Mouse (Mus musculus): Measurements from ENCODE around the gene Il11. TPM values are rescaled to one million over a fixed set of nuclear protein-coding genes. Genes with fewer than 3 reads are reported as not detected.
A peak's percentile ranks its signal among the peaks of the same experiment; 100 is the strongest.

The Il11 gene
- polyA plus RNA-seq, 1 experiment from 2014 or later, result not detected

- Histone ChIP-seq H3K4me3 (ENCODE audit: low read depth, low read length) (peak overlapping the region; percentile 16), H3K27ac (replicated peaks; ENCODE audit: low read depth, low read length) (no peak overlapping the region), H3K9me3 (ENCODE audit: control insufficient read depth, low read length) (no peaks in the 10 kb centered on the region; the same call in 1 of the 2 replicates), H3K27me3 (ENCODE audit: control insufficient read depth, insufficient read depth, low read length) (peaks cover 35% of the 10 kb centered on the region), H3K4me1 (ENCODE audit: control insufficient read depth, insufficient read depth, low read length) (peaks cover 13% of the 10 kb centered on the region; the same call in 1 of the 2 replicates), H3K9ac (ENCODE audit: low read length) (no peak overlapping the region), H3K36me3 (ENCODE audit: control insufficient read depth, insufficient read depth, low read length) (no peaks in the 10 kb centered on the region), H3K4me2 (ENCODE audit: low read depth, severe bottlenecking) (peak overlapping the region; percentile 30; the same call in 1 of the 2 replicates)
- DNase-seq (ENCODE audit: low spot score) (no peak), ATAC-seq (ENCODE audit: insufficient number of reproducible peaks, low FRiP score, low TSS enrichment, low read depth) (peak; percentile 28; the same call in 1 of the 2 replicates)
- WGBS, result 6% methylated on average over 20 of the region's 20 CpGs
Measured at GRCm38 (mm10) chr7:4777851-4778637, 4.6 kb downstream of the Il11 start.

- Histone ChIP-seq H3K27ac (replicated peaks; ENCODE audit: low read depth, low read length) (no peak overlapping the region), H3K9ac (ENCODE audit: low read length) (no peak overlapping the region), H3K4me1 (ENCODE audit: control insufficient read depth, insufficient read depth, low read length) (peaks cover 13% of the 10 kb centered on the region; the same call in 1 of the 2 replicates), H3K4me2 (ENCODE audit: low read depth, severe bottlenecking) (peak overlapping the region; percentile 30), H3K36me3 (ENCODE audit: control insufficient read depth, insufficient read depth, low read length) (no peaks in the 10 kb centered on the region), H3K27me3 (ENCODE audit: control insufficient read depth, insufficient read depth, low read length) (peaks cover 35% of the 10 kb centered on the region), H3K9me3 (ENCODE audit: control insufficient read depth, low read length) (no peaks in the 10 kb centered on the region; the same call in 1 of the 2 replicates), H3K4me3 (ENCODE audit: low read depth, low read length) (peak overlapping the region; percentile 16)
- peak; percentile 87 for DNase-seq (ENCODE audit: low spot score)
- WGBS, result under 1% methylated on average over 30 of the region's 56 CpGs
- peak; percentile 78 for ATAC-seq (ENCODE audit: insufficient number of reproducible peaks, low FRiP score, low TSS enrichment, low read depth)
Measured at GRCm38 (mm10) chr7:4776861-4777830, 5.5 kb downstream of the Il11 start.

GRCm38 (mm10) chr7:4776131-4776530, 6.5 kb downstream of the Il11 start:
- ATAC-seq (ENCODE audit: insufficient number of reproducible peaks, low FRiP score, low TSS enrichment, low read depth) (no peak), DNase-seq (ENCODE audit: low spot score) (no peak)
- H3K9me3 ChIP-seq (ENCODE audit: control insufficient read depth, low read length), result no peaks in the 10 kb centered on the region; the same call in 1 of the 2 replicates
- H3K4me1 ChIP-seq (ENCODE audit: control insufficient read depth, insufficient read depth, low read length), result peaks cover 10% of the 10 kb centered on the region; the same call in 1 of the 2 replicates
- H3K27me3 ChIP-seq (ENCODE audit: control insufficient read depth, insufficient read depth, low read length), result peaks cover 35% of the 10 kb centered on the region
- no peak overlapping the region for H3K9ac ChIP-seq (ENCODE audit: low read length)
- WGBS, result 52% methylated on average over 10 of the region's 10 CpGs
- no peak overlapping the region for H3K4me2 ChIP-seq (ENCODE audit: low read depth, severe bottlenecking)
- no peak overlapping the region for H3K27ac ChIP-seq (replicated peaks; ENCODE audit: low read depth, low read length)
- no peaks in the 10 kb centered on the region for H3K36me3 ChIP-seq (ENCODE audit: control insufficient read depth, insufficient read depth, low read length)
- no peak overlapping the region for H3K4me3 ChIP-seq (ENCODE audit: low read depth, low read length)

- Histone ChIP-seq H3K9ac (ENCODE audit: low read length) (no peak within 1 kb of the TSS), H3K27me3 (ENCODE audit: control insufficient read depth, insufficient read depth, low read length) (peaks cover 8% of the 10 kb centered on the region), H3K4me2 (ENCODE audit: low read depth, severe bottlenecking) (no peak within 1 kb of the TSS), H3K36me3 (ENCODE audit: control insufficient read depth, insufficient read depth, low read length) (no peaks in the 10 kb centered on the region), H3K27ac (replicated peaks; ENCODE audit: low read depth, low read length) (no peak within 1 kb of the TSS), H3K4me1 (ENCODE audit: control insufficient read depth, insufficient read depth, low read length) (no peaks in the 10 kb centered on the region), H3K9me3 (ENCODE audit: control insufficient read depth, low read length) (no peaks in the 10 kb centered on the region; the same call in 1 of the 2 replicates), H3K4me3 (ENCODE audit: low read depth, low read length) (no peak within 1 kb of the TSS)
- WGBS, result 84% methylated on average over 5 of the region's 5 CpGs
- DNase-seq (ENCODE audit: low spot score) (no peak), ATAC-seq (ENCODE audit: insufficient number of reproducible peaks, low FRiP score, low TSS enrichment, low read depth) (no peak)
Measured at GRCm38 (mm10) chr7:4771202-4771601, 11.5 kb downstream of the Il11 start, which contains the start of gene Fam71e2. Fam71e2 (minus strand) TSS chr7:4771302.

DNA sequence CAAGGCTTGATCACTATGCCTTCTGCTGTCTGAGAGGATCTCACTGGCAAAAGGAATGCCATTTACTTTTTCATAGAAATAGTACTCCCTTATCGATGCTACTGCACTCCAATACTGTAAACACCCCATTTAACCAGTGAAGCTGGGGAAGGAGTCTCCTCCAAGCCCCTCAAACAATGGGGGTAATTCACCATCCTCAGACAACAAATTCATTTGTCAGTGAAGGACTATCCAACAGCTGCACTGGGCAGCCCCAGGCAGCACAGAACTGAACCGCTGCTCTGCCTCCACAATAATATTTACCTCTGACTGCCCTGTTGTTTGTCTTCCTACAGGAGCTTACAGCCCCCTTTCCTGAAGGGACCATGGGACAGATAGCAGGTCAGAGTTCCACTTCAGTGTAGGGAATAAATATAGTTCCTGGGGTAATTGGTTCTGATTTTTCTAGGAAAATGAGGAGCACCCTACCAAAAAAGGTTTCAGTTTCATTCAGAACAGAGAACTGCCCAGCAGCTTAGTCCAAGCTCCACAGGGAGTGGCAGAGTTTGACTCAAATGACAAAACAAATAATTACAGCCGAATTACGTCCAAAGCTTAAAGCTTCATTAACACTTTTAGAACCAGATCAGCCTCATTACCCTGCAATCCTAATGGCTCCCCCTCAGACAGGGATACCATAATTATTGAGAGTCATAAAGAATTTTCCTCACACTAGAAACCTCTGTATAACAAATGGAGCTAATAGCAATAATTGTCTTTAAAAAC, 17.5 kb downstream of the Il11 start:
- no peak overlapping the region for H3K27ac ChIP-seq (replicated peaks; ENCODE audit: low read depth, low read length)
- DNase-seq (ENCODE audit: low spot score), result no peak
- H3K9me3 ChIP-seq (ENCODE audit: control insufficient read depth, low read length), result no peaks in the 10 kb centered on the region
- no peaks in the 10 kb centered on the region for H3K36me3 ChIP-seq (ENCODE audit: control insufficient read depth, insufficient read depth, low read length)
- no peak overlapping the region for H3K9ac ChIP-seq (ENCODE audit: low read length)
- H3K4me2 ChIP-seq (ENCODE audit: low read depth, severe bottlenecking), result no peak overlapping the region
- no peak overlapping the region for H3K4me3 ChIP-seq (ENCODE audit: low read depth, low read length)
- WGBS, result 27% methylated on average over 4 of the region's 4 CpGs
- no peaks in the 10 kb centered on the region for H3K27me3 ChIP-seq (ENCODE audit: control insufficient read depth, insufficient read depth, low read length)
- H3K4me1 ChIP-seq (ENCODE audit: control insufficient read depth, insufficient read depth, low read length), result no peaks in the 10 kb centered on the region
- ATAC-seq (ENCODE audit: insufficient number of reproducible peaks, low FRiP score, low TSS enrichment, low read depth), result no peak

- Histone ChIP-seq H3K27me3 (ENCODE audit: control insufficient read depth, insufficient read depth, low read length) (no peaks in the 10 kb centered on the region), H3K9me3 (ENCODE audit: control insufficient read depth, low read length) (no peaks in the 10 kb centered on the region), H3K4me2 (ENCODE audit: low read depth, severe bottlenecking) (no peak overlapping the region), H3K4me1 (ENCODE audit: control insufficient read depth, insufficient read depth, low read length) (no peaks in the 10 kb centered on the region), H3K4me3 (ENCODE audit: low read depth, low read length) (no peak overlapping the region), H3K27ac (replicated peaks; ENCODE audit: low read depth, low read length) (no peak overlapping the region), H3K9ac (ENCODE audit: low read length) (no peak overlapping the region), H3K36me3 (ENCODE audit: control insufficient read depth, insufficient read depth, low read length) (no peaks in the 10 kb centered on the region)
- 41% methylated on average over 1 of the region's 1 CpGs for WGBS
- ATAC-seq (ENCODE audit: insufficient number of reproducible peaks, low FRiP score, low TSS enrichment, low read depth) (no peak), DNase-seq (ENCODE audit: low spot score) (no peak)
Measured at GRCm38 (mm10) chr7:4759670-4760069, 23.0 kb downstream of the Il11 start.

- Histone ChIP-seq H3K36me3 (ENCODE audit: control insufficient read depth, insufficient read depth, low read length) (no peaks in the 10 kb centered on the region; the same call in 1 of the 2 replicates), H3K9me3 (ENCODE audit: control insufficient read depth, low read length) (no peaks in the 10 kb centered on the region), H3K27me3 (ENCODE audit: control insufficient read depth, insufficient read depth, low read length) (no peaks in the 10 kb centered on the region), H3K27ac (replicated peaks; ENCODE audit: low read depth, low read length) (no peak within 1 kb of the TSS), H3K4me2 (ENCODE audit: low read depth, severe bottlenecking) (peak within 1 kb of the TSS; percentile 39), H3K4me1 (ENCODE audit: control insufficient read depth, insufficient read depth, low read length) (peaks cover 9% of the 10 kb centered on the region), H3K4me3 (ENCODE audit: low read depth, low read length) (peak within 1 kb of the TSS; percentile 33), H3K9ac (ENCODE audit: low read length) (no peak within 1 kb of the TSS; the same call in 1 of the 2 replicates)
- WGBS, result 5% methylated on average over 24 of the region's 24 CpGs
- peak; percentile 94 for ATAC-seq (ENCODE audit: insufficient number of reproducible peaks, low FRiP score, low TSS enrichment, low read depth)
- DNase-seq (ENCODE audit: low spot score), result peak; percentile 94
Measured at GRCm38 (mm10) chr7:4752821-4753570, 29.7 kb downstream of the Il11 start, which contains the start of gene Cox6b2. Cox6b2 (minus strand) TSS chr7:4753094.
